Mouse (Mus musculus): ENCODE results near the gene Gm10217. TPM values are rescaled to one million over a fixed set of nuclear protein-coding genes. Genes with fewer than 3 reads are reported as not detected.
A peak's percentile ranks its signal among the peaks of the same experiment; 100 is the strongest.

Gm10217 gene
- not detected in 2 replicates for polyA plus RNA-seq (2014; fragmentation: Nextera tagmentation; extraction: Ambion mirVana)

GRCm38 (mm10) chr8:9863951-9864350, at the start of gene Gm10217:
TSS of gene Gm10217 (plus strand) at chr8:9864251.
- Histone ChIP-seq H3K27ac (ENCODE audit: low read depth, low read length) (no peak within 1 kb of the TSS), H3K36me3 (ENCODE audit: control insufficient read depth, insufficient read depth, low read length) (no peaks in the 10 kb centered on the region), H3K9ac (ENCODE audit: low read length) (no peak within 1 kb of the TSS), H3K4me1 (ENCODE audit: control insufficient read depth, insufficient read depth, low read length) (no peaks in the 10 kb centered on the region), H3K9me3 (ENCODE audit: control insufficient read depth, low read length) (no peaks in the 10 kb centered on the region), H3K27me3 (ENCODE audit: control insufficient read depth, insufficient read depth, low read length) (no peaks in the 10 kb centered on the region), H3K4me3 (ENCODE audit: low read depth, low read length) (no peak within 1 kb of the TSS), H3K4me2 (ENCODE audit: low read depth) (no peak within 1 kb of the TSS)
- 86% methylated on average over 3 of the region's 3 CpGs for WGBS
- ATAC-seq (ENCODE audit: insufficient read depth, low FRiP score, low TSS enrichment), result no peak
- no peak for DNase-seq (ENCODE audit: low spot score)

GRCm38 (mm10) chr8:9824770-9825169, 39.3 kb upstream of the Gm10217 start:
- DNase-seq (ENCODE audit: low spot score) (no peak), ATAC-seq (ENCODE audit: insufficient read depth, low FRiP score, low TSS enrichment) (no peak)
- no peaks in the 10 kb centered on the region for H3K36me3 ChIP-seq (ENCODE audit: control insufficient read depth, insufficient read depth, low read length)
- H3K4me3 ChIP-seq (ENCODE audit: low read depth, low read length), result no peak overlapping the region
- no peak overlapping the region for H3K9ac ChIP-seq (ENCODE audit: low read length)
- no peaks in the 10 kb centered on the region for H3K9me3 ChIP-seq (ENCODE audit: control insufficient read depth, low read length)
- 77% methylated on average over 8 of the region's 8 CpGs for WGBS
- no peaks in the 10 kb centered on the region for H3K27me3 ChIP-seq (ENCODE audit: control insufficient read depth, insufficient read depth, low read length)
- no peak overlapping the region for H3K4me2 ChIP-seq (ENCODE audit: low read depth)
- no peaks in the 10 kb centered on the region for H3K4me1 ChIP-seq (ENCODE audit: control insufficient read depth, insufficient read depth, low read length)
- no peak overlapping the region for H3K27ac ChIP-seq (ENCODE audit: low read depth, low read length)

- Histone ChIP-seq H3K4me3 (ENCODE audit: low read depth, low read length) (no peak overlapping the region), H3K36me3 (ENCODE audit: control insufficient read depth, insufficient read depth, low read length) (no peaks in the 10 kb centered on the region), H3K9ac (ENCODE audit: low read length) (no peak overlapping the region), H3K4me2 (ENCODE audit: low read depth) (no peak overlapping the region), H3K27ac (ENCODE audit: low read depth, low read length) (no peak overlapping the region), H3K27me3 (ENCODE audit: control insufficient read depth, insufficient read depth, low read length) (no peaks in the 10 kb centered on the region), H3K9me3 (ENCODE audit: control insufficient read depth, low read length) (no peaks in the 10 kb centered on the region), H3K4me1 (ENCODE audit: control insufficient read depth, insufficient read depth, low read length) (no peaks in the 10 kb centered on the region)
- ATAC-seq (ENCODE audit: insufficient read depth, low FRiP score, low TSS enrichment) (no peak), DNase-seq (ENCODE audit: low spot score) (no peak)
- 93% methylated on average over 3 of the region's 3 CpGs for WGBS
Observed at GRCm38 (mm10) chr8:9840257-9840656, 23.8 kb upstream of the Gm10217 start.

GRCm38 (mm10) chr8:9859286-9859685, 4.8 kb upstream of the Gm10217 start:
- 23% methylated on average over 2 of the region's 2 CpGs for WGBS
- H3K27ac ChIP-seq (ENCODE audit: low read depth, low read length), result no peak overlapping the region
- ATAC-seq (ENCODE audit: insufficient read depth, low FRiP score, low TSS enrichment), result no peak

GRCm38 (mm10) chr8:9860539-9861203, 3.4 kb upstream of the Gm10217 start:
- WGBS, result 65% methylated on average over 10 of the region's 10 CpGs
- Histone ChIP-seq H3K4me1 (ENCODE audit: control insufficient read depth, insufficient read depth, low read length) (no peaks in the 10 kb centered on the region), H3K9ac (ENCODE audit: low read length) (no peak overlapping the region), H3K27me3 (ENCODE audit: control insufficient read depth, insufficient read depth, low read length) (no peaks in the 10 kb centered on the region), H3K4me2 (ENCODE audit: low read depth) (no peak overlapping the region), H3K9me3 (ENCODE audit: control insufficient read depth, low read length) (no peaks in the 10 kb centered on the region), H3K4me3 (ENCODE audit: low read depth, low read length) (no peak overlapping the region), H3K36me3 (ENCODE audit: control insufficient read depth, insufficient read depth, low read length) (no peaks in the 10 kb centered on the region), H3K27ac (ENCODE audit: low read depth, low read length) (no peak overlapping the region)
- DNase-seq (ENCODE audit: low spot score) (no peak), ATAC-seq (ENCODE audit: insufficient read depth, low FRiP score, low TSS enrichment) (no peak)

More at GRCm38 (mm10) chr8:9859286-9859685, 4.8 kb upstream of the Gm10217 start:
- H3K4me3 ChIP-seq (ENCODE audit: low read depth, low read length), result no peak overlapping the region
- no peaks in the 10 kb centered on the region for H3K4me1 ChIP-seq (ENCODE audit: control insufficient read depth, insufficient read depth, low read length)
- H3K9me3 ChIP-seq (ENCODE audit: control insufficient read depth, low read length), result no peaks in the 10 kb centered on the region
- H3K27me3 ChIP-seq (ENCODE audit: control insufficient read depth, insufficient read depth, low read length), result no peaks in the 10 kb centered on the region
- peak; percentile 40 for DNase-seq (ENCODE audit: low spot score)
- H3K4me2 ChIP-seq (ENCODE audit: low read depth), result no peak overlapping the region
- no peaks in the 10 kb centered on the region for H3K36me3 ChIP-seq (ENCODE audit: control insufficient read depth, insufficient read depth, low read length)
- no peak overlapping the region for H3K9ac ChIP-seq (ENCODE audit: low read length)

DNA sequence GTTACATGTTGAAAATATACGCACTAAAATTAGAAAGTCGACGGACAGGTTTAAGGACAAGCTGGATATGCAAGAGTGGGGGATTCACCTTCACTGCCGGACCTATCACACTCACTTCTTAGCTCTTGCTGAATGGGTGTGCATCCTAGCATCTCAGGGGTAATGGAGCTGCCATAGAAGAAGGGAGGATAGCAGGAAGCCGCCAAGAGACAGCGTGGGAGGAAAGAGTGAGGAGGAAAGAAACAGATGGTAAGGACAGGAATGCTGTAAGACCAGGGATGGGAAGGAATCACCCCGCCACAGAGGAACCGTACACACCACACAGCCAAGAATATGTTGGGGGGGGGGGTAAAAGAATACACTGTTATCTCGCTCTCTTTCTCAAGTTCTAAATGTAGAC, 1.1 kb downstream of the Gm10217 start:
- no peaks in the 10 kb centered on the region for H3K36me3 ChIP-seq (ENCODE audit: control insufficient read depth, insufficient read depth, low read length)
- 90% methylated on average over 9 of the region's 9 CpGs for WGBS
- no peak for ATAC-seq (ENCODE audit: insufficient read depth, low FRiP score, low TSS enrichment)

GRCm38 (mm10) chr8:9868094-9868493, 4.0 kb downstream of the Gm10217 start:
- Histone ChIP-seq H3K4me1 (ENCODE audit: control insufficient read depth, insufficient read depth, low read length) (no peaks in the 10 kb centered on the region), H3K9ac (ENCODE audit: low read length) (no peak overlapping the region), H3K4me3 (ENCODE audit: low read depth, low read length) (no peak overlapping the region), H3K9me3 (ENCODE audit: control insufficient read depth, low read length) (no peaks in the 10 kb centered on the region), H3K36me3 (ENCODE audit: control insufficient read depth, insufficient read depth, low read length) (no peaks in the 10 kb centered on the region), H3K4me2 (ENCODE audit: low read depth) (no peak overlapping the region), H3K27ac (ENCODE audit: low read depth, low read length) (no peak overlapping the region), H3K27me3 (ENCODE audit: control insufficient read depth, insufficient read depth, low read length) (no peaks in the 10 kb centered on the region)
- DNase-seq (ENCODE audit: low spot score) (no peak), ATAC-seq (ENCODE audit: insufficient read depth, low FRiP score, low TSS enrichment) (no peak)
- WGBS, result 51% methylated on average over 3 of the region's 3 CpGs

More for the DNA sequence above, 1.1 kb downstream of the Gm10217 start:
- Histone ChIP-seq H3K9ac (ENCODE audit: low read length) (no peak overlapping the region), H3K27me3 (ENCODE audit: control insufficient read depth, insufficient read depth, low read length) (no peaks in the 10 kb centered on the region), H3K27ac (ENCODE audit: low read depth, low read length) (no peak overlapping the region), H3K4me3 (ENCODE audit: low read depth, low read length) (no peak overlapping the region), H3K9me3 (ENCODE audit: control insufficient read depth, low read length) (no peaks in the 10 kb centered on the region), H3K4me2 (ENCODE audit: low read depth) (no peak overlapping the region), H3K4me1 (ENCODE audit: control insufficient read depth, insufficient read depth, low read length) (no peaks in the 10 kb centered on the region)
- no peak for DNase-seq (ENCODE audit: low spot score)

DNA sequence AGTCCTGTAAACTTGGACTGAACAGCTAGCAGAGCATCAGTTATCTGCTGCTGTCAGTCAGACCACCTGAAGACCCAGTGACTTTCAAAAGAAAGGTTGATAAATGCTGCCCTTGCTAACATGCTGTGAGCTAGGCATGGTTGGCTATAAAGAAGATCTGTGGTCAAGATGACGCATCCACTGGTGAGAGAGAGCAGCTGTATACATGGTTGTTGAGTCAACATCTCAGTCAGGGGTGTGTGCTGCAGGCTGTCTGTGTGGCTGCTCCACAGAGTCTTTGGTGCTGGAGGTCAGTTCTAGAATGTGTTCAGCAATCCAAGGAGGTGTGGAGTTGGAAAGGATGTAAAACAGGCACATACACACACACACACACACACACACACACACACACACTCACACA, 12.2 kb downstream of the Gm10217 start:
- 87% methylated on average over 1 of the region's 1 CpGs for WGBS
- Histone ChIP-seq H3K9ac (ENCODE audit: low read length) (no peak overlapping the region), H3K36me3 (ENCODE audit: control insufficient read depth, insufficient read depth, low read length) (no peaks in the 10 kb centered on the region), H3K27ac (ENCODE audit: low read depth, low read length) (no peak overlapping the region), H3K4me1 (ENCODE audit: control insufficient read depth, insufficient read depth, low read length) (no peaks in the 10 kb centered on the region), H3K4me3 (ENCODE audit: low read depth, low read length) (no peak overlapping the region), H3K9me3 (ENCODE audit: control insufficient read depth, low read length) (no peaks in the 10 kb centered on the region), H3K27me3 (ENCODE audit: control insufficient read depth, insufficient read depth, low read length) (no peaks in the 10 kb centered on the region), H3K4me2 (ENCODE audit: low read depth) (no peak overlapping the region)
- DNase-seq (ENCODE audit: low spot score) (no peak), ATAC-seq (ENCODE audit: insufficient read depth, low FRiP score, low TSS enrichment) (no peak)

- Histone ChIP-seq H3K27me3 (ENCODE audit: control insufficient read depth, insufficient read depth, low read length) (no peaks in the 10 kb centered on the region), H3K4me2 (ENCODE audit: low read depth) (no peak overlapping the region), H3K27ac (ENCODE audit: low read depth, low read length) (no peak overlapping the region), H3K9me3 (ENCODE audit: control insufficient read depth, low read length) (no peaks in the 10 kb centered on the region), H3K9ac (ENCODE audit: low read length) (no peak overlapping the region), H3K36me3 (ENCODE audit: control insufficient read depth, insufficient read depth, low read length) (no peaks in the 10 kb centered on the region), H3K4me1 (ENCODE audit: control insufficient read depth, insufficient read depth, low read length) (no peaks in the 10 kb centered on the region), H3K4me3 (ENCODE audit: low read depth, low read length) (no peak overlapping the region)
- WGBS, result 70% methylated on average over 4 of the region's 4 CpGs
- no peak for ATAC-seq (ENCODE audit: insufficient read depth, low FRiP score, low TSS enrichment)
- DNase-seq (ENCODE audit: low spot score), result no peak
Observed at GRCm38 (mm10) chr8:9879921-9880320, 15.9 kb downstream of the Gm10217 start.

Data from neural tube, embryonic 11.5 days (tissue).